Mouse (Mus musculus) right cerebral cortex, adult 18-20 months (tissue): ENCODE measurements around the gene Mmachc.
"Not testable (repeated sequence)": the region's sequence is repeated elsewhere in the genome, so short reads cannot be mapped to it uniquely, and the experiment has no call there.

ENCODE experiments used
- DNase-seq: peaks from one replicate; pipeline ENCODE4 v3.0.0; 2022; ENCODE audit warnings: mixed read lengths

The Mmachc gene

DNA sequence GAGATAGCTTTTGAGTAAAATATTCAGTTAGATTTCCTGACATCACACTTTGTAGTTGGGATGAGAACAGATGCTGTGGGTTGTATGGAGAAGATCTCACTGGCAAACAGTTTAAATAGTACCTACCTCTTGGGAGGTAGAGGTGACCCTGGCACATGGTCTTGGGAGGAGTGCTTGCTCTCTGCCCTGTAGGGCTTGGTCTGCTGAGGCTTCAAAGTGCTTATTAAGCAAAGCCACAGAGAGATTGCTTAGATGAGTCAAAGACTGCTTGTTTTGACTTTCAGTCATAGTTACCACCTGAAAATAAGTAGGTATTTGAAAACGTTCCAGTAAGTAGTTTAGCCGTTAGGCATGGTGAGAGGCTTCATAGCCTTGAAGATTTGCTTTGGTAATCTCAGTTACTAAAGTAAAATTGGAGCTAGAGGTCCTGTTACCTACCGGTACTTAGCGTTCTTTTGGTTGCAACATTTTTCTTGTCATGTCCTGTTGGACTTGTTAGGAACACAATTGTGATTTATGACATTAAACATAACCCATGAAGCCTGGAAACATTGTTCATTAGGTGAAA, 18.8 kb downstream of the Mmachc start:
- DNase-seq = no peak

DNA sequence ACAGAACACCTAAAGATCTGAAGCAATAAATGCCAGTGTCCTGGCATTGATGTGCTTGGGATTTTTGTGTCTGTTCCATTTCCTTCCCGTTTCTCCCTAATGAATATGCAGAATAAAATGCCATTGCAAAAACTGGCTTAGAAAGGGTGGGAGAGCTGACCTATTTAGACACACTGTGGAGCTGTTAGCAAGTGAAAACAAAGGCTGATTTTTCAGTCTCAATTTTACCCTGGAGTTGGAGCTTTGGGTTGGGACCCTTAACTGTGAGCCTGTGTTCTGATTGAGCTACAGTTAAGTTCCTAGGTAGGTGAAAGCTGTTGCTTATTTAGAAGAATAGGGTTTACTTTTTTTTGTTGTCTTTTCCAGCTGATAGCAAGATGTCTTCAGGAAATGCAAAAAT, 21.2 kb downstream of the Mmachc start:
- no peak for DNase-seq

DNA sequence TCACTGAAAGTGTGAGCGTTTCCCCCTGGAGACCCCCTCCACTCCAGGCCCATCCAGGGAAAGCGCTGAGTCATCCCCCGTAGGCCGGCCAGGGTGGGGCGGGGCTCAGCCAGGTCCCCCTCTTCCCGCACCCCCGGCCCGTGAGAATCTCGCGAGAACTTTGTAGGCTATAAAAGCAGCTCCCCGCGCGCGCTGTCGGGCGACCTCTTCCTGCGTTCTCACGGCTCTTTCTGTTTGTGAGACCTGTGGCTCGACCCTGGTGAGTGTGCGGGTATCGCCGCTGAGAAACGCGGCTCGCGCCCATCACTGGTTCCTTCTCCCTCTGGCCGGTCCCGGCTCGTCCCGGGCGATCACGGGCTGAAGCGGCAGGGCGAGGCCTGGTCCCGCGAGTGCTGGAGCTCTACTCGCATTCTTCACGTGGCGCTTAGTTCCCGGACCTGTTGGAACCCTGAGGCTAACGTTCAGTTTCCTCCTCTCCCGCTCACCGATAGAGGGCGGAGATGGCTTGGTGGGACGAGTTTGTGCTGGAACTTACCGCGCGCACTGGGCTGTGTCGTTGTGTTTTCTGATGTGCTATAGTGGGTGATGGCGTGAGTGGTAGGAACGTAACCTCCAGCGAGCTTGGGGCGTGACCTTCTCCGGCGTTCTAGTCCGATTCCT, 22.7 kb downstream of the Mmachc start, which contains the start of gene Prdx1:
Gene Prdx1, plus strand, starts transcription at position 143 of the 660 bp plus-strand sequence.
- DNase-seq = peak; percentile 84

DNA sequence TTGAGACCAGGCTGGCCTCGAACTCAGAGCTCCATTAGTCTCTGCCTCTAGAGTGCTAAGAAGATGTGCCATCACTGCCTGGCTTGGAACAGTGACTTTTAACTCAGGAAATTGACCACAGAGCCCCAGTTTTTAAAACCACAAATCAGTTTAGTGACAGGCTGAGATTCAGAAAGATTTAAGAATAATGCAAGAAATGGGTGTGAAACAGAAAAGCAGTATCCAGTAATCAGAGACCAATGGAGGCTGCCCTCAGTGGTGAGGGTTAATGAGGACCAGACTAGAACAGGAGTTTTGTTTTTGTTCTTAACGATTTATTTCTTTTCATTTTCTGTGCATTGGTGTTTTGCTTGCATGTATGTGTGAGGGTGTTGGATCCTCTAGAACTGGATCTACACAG, 23.5 kb downstream of the Mmachc start:
- no peak for DNase-seq

DNA sequence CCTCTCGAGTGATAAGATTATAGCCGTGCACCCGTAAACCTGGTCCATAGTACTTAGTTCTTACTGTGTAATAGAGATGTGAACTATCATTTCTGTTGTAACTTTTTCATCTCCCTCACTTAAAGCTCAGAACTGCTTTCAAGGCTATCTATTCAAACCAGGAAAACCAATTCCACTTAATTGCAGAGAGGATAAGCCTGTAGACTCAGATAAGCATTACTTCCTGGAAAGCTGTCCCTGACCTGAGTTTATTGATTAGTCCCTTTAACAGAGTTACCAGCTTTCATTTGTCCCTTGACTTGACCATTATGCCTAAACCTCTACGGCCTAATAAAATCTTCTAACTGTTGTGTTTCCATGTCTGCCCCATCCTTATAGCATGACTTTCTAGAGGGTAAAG, 24.2 kb downstream of the Mmachc start:
- DNase-seq = no peak

DNA sequence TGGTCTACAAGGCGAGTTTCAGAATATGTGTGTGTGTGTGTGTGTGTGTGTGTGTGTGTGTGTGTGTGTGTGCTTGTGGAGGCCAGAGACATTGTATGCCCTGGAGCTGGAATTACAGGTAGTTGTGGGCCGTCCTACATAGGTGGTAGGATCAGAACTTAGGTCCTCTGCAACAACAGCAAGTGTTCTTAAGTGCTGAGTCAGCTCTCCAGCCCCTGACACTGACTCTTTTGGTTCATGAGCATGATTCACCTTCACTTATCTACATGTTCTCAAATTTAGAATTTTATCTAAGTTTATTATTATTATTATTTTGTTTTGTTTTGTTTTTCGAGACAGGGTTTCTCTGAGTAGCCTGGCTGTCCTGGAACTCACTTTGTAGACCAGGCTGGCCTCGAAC, 27.7 kb downstream of the Mmachc start:
- not testable (repeated sequence) for DNase-seq

DNA sequence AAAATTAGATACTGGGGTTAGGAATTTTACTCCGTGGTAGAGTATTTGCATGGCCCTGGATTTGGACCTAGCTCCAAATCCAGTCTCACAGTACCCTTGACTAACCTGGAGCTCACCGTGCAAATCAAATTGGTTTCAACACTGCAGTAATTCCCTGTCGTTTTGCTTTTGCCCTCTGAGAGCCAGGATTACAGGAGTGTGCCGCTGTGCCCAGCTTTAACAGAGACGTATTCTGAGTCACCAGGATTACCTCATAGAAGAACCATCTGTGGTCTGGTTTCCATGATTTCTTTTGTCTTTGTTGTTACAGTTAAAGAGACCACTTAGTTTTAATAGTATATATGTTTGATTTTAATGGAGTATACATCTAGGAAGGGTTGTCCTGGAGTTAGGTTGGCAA, 29.1 kb downstream of the Mmachc start:
- DNase-seq = no peak

DNA sequence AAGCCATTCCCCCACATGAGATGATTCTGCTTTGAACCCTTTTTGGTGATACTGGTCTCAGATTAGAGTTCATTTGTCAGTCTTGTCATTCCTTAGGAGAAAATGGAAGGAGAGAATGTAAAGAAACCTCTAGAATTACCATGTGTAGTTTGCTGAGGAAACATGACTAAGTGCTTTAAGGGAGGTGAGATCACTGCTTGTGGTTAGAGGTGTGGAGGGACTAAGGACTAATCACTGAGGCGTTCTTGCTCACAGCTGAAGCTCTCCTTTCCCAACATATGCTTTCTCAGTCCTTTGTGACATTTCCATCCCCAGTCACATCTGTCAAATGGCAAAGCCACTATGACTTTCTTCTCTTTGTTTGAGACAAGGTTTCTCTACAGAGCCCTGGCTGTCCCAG, 30.4 kb downstream of the Mmachc start:
- DNase-seq = no peak

DNA sequence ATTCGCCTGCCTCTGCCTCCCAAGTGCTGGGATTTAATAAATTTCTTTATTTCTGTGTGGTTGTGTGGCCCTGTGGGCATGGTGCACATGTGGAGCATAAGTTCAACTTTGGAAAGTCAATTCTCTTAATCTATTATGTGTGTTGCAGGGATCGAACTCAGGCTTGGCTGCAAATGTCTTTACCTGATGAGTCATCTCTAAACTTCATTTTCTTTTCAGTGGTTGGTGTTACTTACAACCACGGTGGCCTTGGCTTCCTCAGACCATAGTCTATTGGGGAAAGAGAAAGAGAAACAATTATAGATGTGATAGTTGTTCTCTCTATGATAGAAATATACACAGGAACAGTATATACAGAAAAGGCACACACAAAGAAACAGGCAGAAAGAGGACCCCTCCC, 32.2 kb downstream of the Mmachc start:
- no peak for DNase-seq

DNA sequence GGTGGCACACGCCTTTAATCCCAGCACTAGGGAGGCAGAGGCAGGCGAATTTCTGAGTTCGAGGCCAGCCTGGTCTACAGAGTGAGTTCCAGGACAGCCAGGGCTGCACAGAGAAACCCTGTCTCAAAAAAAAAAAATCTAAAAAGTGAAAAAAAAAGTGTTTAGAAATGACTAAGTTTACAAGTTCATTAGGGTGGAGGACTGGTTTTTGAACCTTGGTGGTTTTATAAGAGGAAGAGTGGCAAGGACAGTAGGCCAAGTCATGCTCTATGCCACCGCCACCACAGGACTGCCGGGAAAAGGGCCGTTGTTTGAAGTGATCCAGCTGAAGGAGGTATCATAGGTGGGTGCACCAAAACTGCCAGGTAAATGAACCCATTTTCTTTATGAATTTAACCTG, 33.4 kb downstream of the Mmachc start:
- not testable (repeated sequence) for DNase-seq

DNA sequence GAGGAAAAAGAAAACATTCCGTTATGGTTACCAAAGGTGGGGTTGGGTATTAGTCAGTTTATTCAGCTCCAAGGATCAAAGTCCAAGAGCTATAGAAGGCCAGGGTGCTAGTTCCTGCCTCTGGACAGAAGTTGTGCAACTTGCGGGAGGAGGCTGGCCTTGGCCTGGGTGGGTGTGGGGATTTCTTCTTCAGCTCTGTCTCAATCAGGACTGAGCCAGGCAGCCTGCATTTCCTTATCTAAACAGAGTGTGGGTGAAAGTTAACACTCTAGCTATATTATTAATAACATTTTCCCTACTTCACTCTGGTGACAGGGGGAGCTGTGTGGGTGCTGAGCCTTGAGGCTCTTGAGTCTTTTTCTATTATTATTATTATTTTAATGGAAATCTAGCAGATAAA, 35.4 kb downstream of the Mmachc start:
- DNase-seq = no peak

DNA sequence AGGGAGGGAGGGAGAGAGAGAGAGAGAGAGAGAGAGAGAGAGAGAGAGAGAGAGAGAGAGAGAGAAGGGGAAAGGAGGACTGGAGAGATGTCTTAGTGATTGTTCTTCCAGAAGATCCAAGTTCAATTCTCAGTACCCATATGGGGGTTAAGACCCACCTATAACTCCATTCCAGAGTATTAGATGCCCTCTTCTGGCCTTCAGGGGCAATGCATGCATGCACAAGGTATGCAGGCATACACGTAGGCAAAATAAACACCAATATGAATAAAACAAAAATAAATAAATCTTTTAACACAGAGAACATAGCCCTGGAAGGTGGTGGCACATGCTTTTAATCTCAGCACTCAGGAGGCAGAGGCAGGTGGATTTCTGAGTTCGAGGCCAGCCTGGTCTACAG, 38.9 kb downstream of the Mmachc start:
- DNase-seq = no peak

DNA sequence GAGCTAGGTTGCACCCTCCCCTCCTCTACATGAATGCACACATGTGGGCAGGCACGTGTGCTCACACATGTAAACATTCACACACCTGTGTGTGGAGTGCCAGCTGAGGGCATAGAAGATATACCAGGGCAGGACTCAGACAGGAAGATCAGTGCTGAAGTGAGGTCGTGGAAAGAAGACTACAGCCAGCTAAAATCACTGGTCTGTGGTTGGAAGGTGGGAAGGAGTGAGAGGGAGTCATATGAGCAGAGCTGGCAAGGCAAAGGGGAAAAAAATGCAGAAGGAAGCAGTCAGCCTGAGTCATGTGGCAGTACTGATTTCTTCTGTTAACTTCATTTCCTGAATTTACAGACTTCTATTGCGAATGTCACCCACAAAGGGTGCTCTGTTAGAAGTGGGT, 40.1 kb downstream of the Mmachc start:
- DNase-seq = no peak

DNA sequence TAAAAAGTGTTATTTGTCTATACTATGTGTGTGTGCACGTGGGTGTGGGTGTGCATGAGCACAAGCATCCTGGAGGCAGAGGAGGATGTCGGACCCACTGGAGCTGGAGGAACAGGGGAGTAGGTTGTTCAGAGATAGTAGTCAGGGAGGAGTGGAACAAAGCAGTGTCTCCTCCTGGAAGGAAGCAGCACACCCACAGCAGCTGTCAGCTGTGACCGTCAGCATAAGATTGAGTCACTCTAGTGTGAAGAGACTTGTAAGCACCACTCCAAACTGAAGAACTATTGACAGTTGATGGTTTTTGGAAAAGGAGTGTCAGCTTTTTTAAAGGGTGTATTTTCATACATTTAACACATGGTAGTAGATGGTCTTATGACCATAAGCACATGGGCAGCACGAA, 41.6 kb downstream of the Mmachc start:
- no peak for DNase-seq

DNA sequence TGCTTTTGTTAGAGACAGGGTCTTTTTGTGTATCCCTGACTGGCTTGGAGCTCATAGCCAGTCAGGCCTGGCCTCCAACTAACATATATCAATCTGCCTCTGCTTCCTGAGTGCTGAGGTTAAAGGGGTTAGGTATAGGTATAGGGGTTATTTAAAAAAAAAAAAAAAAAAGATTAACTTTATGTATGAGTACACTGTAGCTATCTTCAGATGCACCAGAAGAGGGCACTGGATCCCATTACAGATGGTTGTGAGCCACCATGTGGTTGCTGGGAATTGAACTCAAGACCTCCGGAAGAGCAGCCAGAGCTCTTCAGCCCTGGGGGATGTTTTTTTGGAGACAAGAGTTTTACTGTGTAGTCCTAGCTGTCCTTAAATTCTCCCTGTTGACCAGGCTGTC, 46.2 kb downstream of the Mmachc start:
- no peak for DNase-seq

DNA sequence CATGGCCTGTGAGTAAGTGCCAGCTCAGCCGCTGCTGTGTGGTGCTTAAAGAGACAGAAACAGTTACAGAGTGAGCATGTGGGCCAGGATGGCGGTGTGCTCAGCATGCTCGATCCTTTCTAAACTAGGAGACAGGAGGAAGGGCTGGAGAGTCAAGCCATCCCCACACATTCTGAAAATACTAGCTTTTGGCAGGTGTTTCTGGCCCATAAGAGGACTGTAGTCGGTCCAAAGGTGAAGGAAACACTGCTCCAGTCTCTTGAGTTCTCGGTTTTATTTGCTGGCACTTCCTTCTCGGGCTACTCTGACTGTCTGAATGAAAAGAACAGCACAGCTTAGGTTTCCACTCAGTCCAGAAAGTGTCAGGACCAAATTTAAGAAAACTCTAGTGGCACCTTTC, 47.4 kb downstream of the Mmachc start:
- no peak for DNase-seq

DNA sequence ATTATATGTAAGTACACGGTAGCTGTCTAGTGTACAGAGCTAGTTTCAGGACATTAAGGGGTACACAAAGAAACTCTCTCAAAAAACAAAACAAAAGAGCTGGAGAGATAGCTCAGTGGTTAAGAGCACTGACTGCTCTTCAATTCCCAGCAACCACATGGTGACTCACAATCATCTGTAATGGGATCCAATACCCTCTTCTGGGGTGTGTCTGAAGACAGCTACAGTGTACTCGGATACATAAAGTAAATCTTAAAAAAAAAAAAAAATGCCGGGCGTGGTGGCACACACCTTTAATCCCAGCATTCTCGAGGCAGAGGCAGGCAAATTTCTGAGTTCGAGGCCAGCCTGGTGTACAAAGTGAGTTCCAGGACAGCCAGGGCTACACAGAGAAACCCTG, 48.3 kb downstream of the Mmachc start:
- not testable (repeated sequence) for DNase-seq

DNA sequence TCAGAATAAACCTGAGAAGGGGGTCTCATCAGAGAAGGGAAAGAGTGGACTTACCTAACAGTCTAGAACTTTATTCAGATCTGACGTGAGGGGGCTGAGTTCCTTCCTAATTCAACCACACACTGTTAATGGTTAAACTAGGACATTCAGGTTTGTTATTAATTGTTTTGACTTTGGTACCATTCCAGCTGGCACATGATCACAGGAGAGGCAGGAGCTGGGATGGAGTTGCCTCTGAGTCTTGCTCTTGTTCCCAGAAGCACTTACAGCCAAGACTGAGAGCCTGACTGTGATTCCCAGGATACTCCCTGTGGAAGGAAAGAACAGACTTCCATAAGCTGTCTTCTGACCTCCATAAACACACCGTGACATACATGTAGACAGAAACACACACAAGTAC, 48.7 kb downstream of the Mmachc start:
- no peak for DNase-seq

DNA sequence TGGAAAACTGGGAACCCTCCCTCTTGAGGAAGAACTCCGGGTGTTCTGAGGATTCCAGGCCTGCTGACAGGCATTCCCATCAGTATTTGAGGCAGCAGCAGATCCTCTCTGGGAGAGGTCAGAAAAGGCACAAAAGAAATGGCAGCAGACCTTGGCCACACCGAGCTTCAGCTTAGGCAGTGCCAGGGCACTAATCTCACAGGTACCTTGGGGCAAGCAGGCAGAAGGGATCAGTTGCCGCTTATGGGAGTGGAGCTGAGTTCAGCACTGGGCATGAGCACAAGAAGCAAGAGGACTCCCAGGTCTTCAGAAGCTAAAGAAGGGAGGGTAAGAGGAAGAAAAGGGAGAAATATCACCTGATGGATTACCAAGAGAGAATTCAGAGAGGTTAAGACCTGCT, 50.2 kb downstream of the Mmachc start:
- DNase-seq = no peak

DNA sequence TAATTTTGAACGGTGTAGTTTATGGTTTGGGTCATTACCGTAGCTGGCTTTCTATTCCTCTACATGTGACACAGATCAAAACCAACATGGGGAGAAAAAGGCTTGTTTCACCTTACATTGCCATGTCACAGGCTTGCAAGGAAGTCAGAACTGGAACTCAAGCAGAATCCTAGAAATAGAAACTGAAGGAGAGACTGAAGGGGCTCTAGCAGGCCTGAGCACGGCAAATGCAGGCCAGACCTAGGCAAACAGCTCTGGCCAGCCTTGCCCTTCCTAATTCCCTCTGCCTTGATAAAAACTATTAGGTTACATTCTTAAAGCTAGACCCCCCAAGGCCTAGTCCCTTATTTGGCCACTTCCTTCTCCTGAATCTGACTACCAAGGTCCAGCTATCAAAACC, 52.5 kb downstream of the Mmachc start:
- DNase-seq = no peak

DNA sequence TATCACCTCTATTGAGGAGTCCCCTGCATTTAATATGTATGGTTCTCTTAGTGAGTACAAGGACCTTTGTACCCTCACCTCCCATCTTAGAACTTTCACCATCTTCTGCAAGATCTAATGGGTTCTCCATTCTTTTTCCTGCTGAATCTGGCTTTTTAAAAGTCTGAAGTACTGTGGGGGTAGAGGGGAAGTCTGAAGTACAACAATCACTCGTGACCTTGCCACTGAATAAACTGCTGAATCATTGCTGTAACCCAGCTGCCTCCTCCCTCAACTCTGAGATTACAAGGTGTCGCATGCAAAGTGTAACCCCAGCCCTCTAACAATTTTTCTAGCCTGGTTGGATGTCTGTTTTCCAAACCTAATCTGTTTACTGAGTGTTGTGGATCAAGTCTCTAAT, 53.1 kb downstream of the Mmachc start:
- no peak for DNase-seq

DNA sequence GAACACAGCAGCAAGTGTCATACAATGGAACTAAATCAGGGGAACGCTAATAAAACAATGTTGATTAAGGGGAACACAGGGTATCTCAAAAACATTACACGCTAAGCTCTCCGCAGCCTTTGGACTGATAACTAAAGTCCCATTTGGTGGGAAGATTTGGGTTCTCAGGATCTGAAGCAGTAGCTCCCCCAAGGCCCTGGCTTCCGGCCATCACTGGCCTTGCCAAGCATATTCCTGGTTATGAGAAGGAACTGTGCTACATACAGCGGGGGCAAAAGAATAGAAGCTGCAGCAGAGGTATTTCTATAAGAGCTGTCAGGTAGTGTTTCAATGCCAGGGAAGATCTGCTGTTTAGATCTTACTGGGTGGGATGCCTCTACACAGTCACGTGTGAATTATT, 55.0 kb downstream of the Mmachc start:
- DNase-seq = no peak
